Mouse (Mus musculus) small intestine, adult 2 months (tissue): ENCODE data around the gene Ifitm5. TPM values are rescaled to one million over a fixed set of nuclear protein-coding genes. Genes with fewer than 3 reads are reported as not detected.
"Not testable (repeated sequence)": the region's sequence is repeated elsewhere in the genome, so short reads cannot be mapped to it uniquely, and the experiment has no call there.

ENCODE experiments used
- H3K27ac ChIP-seq: fragments of 200-500 bp; 2 replicates; pipeline ENCODE4 v1.5.1; 2012; ENCODE audit warnings: low read depth, low read length, control low read depth, inconsistent platforms; ENCODE audit not compliant: insufficient read depth
- H3K27me3 ChIP-seq: fragments of 200-500 bp; 2 replicates; pipeline ENCODE4 v1.6.1; 2012; ENCODE audit warnings: mild to moderate bottlenecking, moderate library complexity, low read length, inconsistent platforms; ENCODE audit not compliant: control insufficient read depth, insufficient read depth
- H3K36me3 ChIP-seq: fragments of 200-500 bp; 2 replicates; pipeline ENCODE4 v1.6.1; 2012; ENCODE audit warnings: mild to moderate bottlenecking, low read length, control low read depth, inconsistent platforms; ENCODE audit not compliant: control insufficient read depth, insufficient read depth
- H3K4me1 ChIP-seq: fragments of 200-500 bp; 2 replicates; pipeline ENCODE4 v1.6.1; 2012; ENCODE audit warnings: low read length, inconsistent platforms, mixed read lengths; ENCODE audit not compliant: control insufficient read depth, insufficient read depth, insufficient read length
- H3K4me3 ChIP-seq: fragments of 200-500 bp; 2 replicates; pipeline ENCODE4 v1.5.1; 2012; ENCODE audit warnings: low read depth, mild to moderate bottlenecking, control low read depth, inconsistent platforms, low read length, moderate library complexity
- CTCF ChIP-seq: fragments of 200-500 bp; IDR thresholded peaks from 2 replicates; pipeline ENCODE4 v1.5.1; 2012; ENCODE audit warnings: low read depth, mild to moderate bottlenecking, control low read depth, inconsistent platforms, low read length, moderate library complexity, mixed read lengths; ENCODE audit not compliant: insufficient replicate concordance, insufficient read length; ENCODE audit errors: extremely low read depth
- POLR2A ChIP-seq: fragments of 200-500 bp; IDR thresholded peaks from 2 replicates; pipeline ENCODE4 v1.6.1; 2012; ENCODE audit warnings: low read depth, mild to moderate bottlenecking, control low read depth, inconsistent platforms, low read length, moderate library complexity
- WGBS: fragments of 180-500 bp; shearing (Covaris S2); methylation state at CpG from one replicate; pipeline ENCODE4 v1.1.7; 2018; 5-methylcytosine and 5-hydroxymethylcytosine counted together
- polyA plus RNA-seq: library from polyadenylated mRNA; depleted of rRNA; stranded (reverse); fragments of >200 nt; gene quantifications from 2 replicates; pipeline ENCODE4 v1.2.3, GENCODE M21; 2012

Ifitm5 gene
- polyA plus RNA-seq, 1 experiment = 0.87 TPM

GRCm38 (mm10) chr7:140987182-140988138 is 37.4 kb upstream of the Ifitm5 start:
- Histone ChIP-seq H3K4me3 (no peak overlapping the region), H3K4me1 (peaks cover 5% of the 10 kb centered on the region), H3K27me3 (no peaks in the 10 kb centered on the region), H3K36me3 (no peaks in the 10 kb centered on the region), H3K27ac (peak overlapping the region; percentile 24; the same call in 1 of the 2 replicates)
- TF ChIP-seq POLR2A (no peak), CTCF (no peak)
- 49% methylated on average over 17 of the region's 17 CpGs for WGBS

DNA sequence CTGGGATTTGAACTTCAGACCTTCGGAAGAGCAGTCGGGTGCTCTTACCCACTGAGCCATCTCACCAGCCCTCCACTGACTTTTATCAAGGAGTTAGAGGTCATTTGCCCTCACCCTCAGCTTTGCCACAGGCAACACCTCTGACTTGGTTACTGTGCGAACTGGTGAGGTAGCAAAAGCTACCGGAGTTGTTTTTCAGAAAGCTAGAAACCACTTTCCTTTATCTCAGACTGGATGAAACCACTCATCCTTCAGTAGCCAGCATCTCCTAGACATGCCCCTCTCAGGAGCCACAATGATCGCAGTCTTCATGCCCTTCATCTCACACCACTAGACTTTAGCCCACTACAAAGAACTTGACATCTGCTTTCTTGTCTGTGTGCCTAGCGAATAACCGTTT is 32.9 kb upstream of the Ifitm5 start:
- 93% methylated on average over 7 of the region's 7 CpGs for WGBS
- no peaks in the 10 kb centered on the region for H3K4me1 ChIP-seq
- TF ChIP-seq POLR2A (no peak), CTCF (no peak)
- H3K27me3 ChIP-seq = no peaks in the 10 kb centered on the region
- H3K4me3 ChIP-seq = no peak overlapping the region
- no peaks in the 10 kb centered on the region for H3K36me3 ChIP-seq
- no peak overlapping the region for H3K27ac ChIP-seq

- TF ChIP-seq POLR2A (no peak), CTCF (no peak)
- Histone ChIP-seq H3K27ac (no peak overlapping the region), H3K27me3 (no peaks in the 10 kb centered on the region), H3K36me3 (no peaks in the 10 kb centered on the region), H3K4me1 (no peaks in the 10 kb centered on the region), H3K4me3 (no peak overlapping the region)
- 90% methylated on average over 8 of the region's 8 CpGs for WGBS
These were observed 31.6 kb upstream of the Ifitm5 start for GRCm38 (mm10) chr7:140981704-140982103.

DNA sequence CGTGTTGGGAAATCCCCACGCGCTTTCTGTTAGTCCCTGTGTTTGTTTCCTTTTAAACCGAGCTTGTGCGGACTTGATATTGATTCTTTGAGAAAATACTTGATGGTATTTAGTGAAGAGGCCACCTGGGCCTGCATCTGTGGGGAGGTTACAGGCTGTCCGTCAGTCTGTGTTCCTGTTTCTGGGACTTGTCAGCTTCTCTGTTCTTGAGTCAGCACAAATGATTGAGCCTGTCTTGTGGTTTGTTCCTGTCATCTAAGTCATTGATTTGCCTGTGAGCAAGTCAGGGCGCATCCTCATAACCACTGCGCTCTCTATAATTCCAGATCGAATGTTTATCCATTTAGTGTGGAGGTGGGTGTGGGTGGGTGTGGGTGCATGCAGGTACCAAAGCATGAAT is 26.6 kb upstream of the Ifitm5 start:
- not testable (repeated sequence) for H3K4me1 ChIP-seq, H3K4me3 ChIP-seq, H3K27ac ChIP-seq, H3K27me3 ChIP-seq, H3K36me3 ChIP-seq
- WGBS = 86% methylated on average over 9 of the region's 9 CpGs

DNA sequence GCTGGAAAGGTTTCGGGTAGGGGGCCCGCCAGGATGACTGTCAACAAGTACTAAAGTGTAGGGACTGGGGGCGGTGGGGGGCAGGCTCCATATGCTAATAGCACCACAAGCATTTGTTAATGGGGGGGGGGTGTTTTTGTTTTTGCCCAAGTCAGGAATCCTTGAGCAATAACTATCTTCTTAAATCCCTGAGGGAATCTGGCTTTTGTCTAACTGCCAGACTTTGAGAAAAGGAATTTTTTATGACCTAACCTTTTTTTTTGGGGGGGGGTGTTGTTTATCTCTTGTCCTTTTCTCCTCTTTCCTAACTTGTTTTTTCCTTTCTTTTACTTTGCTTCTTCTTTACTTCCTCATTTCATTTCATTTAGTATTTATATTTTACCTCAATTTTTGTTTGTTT is 25.4 kb upstream of the Ifitm5 start:
- no peak overlapping the region for H3K27ac ChIP-seq
- peaks cover 7% of the 10 kb centered on the region for H3K4me1 ChIP-seq
- H3K36me3 ChIP-seq = no peaks in the 10 kb centered on the region
- no peak for TF ChIP-seq CTCF
- no peak for TF ChIP-seq POLR2A
- WGBS = 86% methylated on average over 3 of the region's 3 CpGs
- no peaks in the 10 kb centered on the region for H3K27me3 ChIP-seq
- no peak overlapping the region for H3K4me3 ChIP-seq

DNA sequence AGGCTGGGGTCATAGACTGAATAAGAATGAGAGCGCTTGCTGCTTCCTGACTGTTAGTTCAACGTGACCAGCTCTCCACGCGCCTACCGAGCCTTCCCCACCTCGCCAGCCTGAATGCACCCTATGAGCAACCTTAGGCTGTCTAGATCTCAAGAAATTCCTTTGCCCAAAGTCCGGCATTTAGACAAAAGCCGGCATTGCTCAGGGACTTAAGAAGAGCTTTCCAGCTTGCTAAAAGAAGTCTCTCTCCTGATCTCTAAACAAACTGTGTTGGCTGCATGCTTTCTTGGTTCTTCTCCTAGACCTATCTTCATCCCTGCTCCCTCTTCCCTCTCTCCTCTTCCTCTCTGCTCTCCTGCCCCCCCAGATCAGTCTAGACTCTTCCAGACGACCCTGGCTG is 24.8 kb upstream of the Ifitm5 start:
- H3K4me3 ChIP-seq = no peak overlapping the region
- no peak for TF ChIP-seq POLR2A
- TF ChIP-seq CTCF = no peak
- no peak overlapping the region for H3K27ac ChIP-seq
- peaks cover 7% of the 10 kb centered on the region for H3K4me1 ChIP-seq
- WGBS = 53% methylated on average over 9 of the region's 9 CpGs
- H3K36me3 ChIP-seq = no peaks in the 10 kb centered on the region
- H3K27me3 ChIP-seq = no peaks in the 10 kb centered on the region

GRCm38 (mm10) chr7:140973396-140974165 is 23.5 kb upstream of the Ifitm5 start:
- TF ChIP-seq POLR2A (no peak), CTCF (no peak)
- 74% methylated on average over 14 of the region's 14 CpGs for WGBS
- H3K27ac ChIP-seq = no peak overlapping the region
- H3K4me3 ChIP-seq = no peak overlapping the region
- H3K27me3 ChIP-seq = no peaks in the 10 kb centered on the region
- no peaks in the 10 kb centered on the region for H3K36me3 ChIP-seq
- H3K4me1 ChIP-seq = peaks cover 7% of the 10 kb centered on the region
